ENCODE assay signal across 8 mouse cellular contexts in the genomic region with DNA sequence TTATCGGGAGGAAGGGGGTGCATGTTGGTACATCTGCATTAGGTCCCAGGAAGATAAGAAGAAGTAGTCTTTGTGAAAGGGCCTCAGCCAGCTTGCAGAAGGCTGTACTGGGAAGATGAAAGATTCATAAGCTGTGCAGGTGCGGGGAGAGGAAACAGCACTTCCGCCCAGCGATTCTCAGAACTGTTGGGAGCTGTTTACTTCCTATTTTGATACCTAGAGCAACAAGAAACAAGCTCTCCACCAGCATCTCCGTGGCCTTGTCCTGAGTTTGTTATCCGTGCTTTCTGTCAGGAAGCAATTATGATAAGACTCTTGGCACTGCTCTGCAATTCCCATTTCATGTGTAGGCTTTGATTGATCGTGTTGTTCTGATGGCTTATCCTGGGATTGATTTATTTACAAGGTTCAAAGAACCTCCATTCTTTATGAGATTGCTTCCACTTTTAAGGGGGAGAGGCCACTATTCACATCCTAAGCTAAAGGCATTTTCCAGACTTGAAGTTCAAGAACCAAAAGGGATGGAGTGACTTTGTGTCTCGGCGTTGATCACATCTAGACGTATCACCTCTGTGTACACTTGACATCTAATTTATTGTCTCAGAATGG.
DNase-seq lines count a peak whose midpoint lies in the region; ATAC-seq lines count a peak whose summit lies in the region.

No protein-coding gene starts in this region.

- no peaks in the 10 kb centered on the region for H3K36me3 ChIP-seq in limb, embryonic 13.5 days
- no peaks in the 10 kb centered on the region for H3K36me3 ChIP-seq in splenic B cell, adult 2 months (ENCODE audit: control insufficient read depth, insufficient read depth, low read length, poor library complexity, severe bottlenecking)

- H3K9me3 ChIP-seq in limb, embryonic 13.5 days = no peaks in the 10 kb centered on the region

- intact Hi-C loops in heart, postnatal 10 days (cut with DNase I) = no loop called here
- intact Hi-C loops in left cerebral cortex, postnatal 36 days (cut with DNase I) = no loop called here

- H3K27ac ChIP-seq in limb, embryonic 13.5 days = 0 out of 2 replicates have a peak overlapping the region, but pooled peaks have one; percentile 15

- H3K4me1 ChIP-seq in limb, embryonic 13.5 days = peaks cover 24% of the 10 kb centered on the region

- H3K4me2 ChIP-seq in limb, embryonic 13.5 days (replicated peaks) = peak overlapping the region; percentile 37

- H3K9ac ChIP-seq in limb, embryonic 13.5 days = no peak overlapping the region

- 35% methylated on average over 10 of the region's 10 CpGs for WGBS in limb, embryonic 13.5 days

- peaks cover 25% of the 10 kb centered on the region; the same call in 1 of the 2 replicates for H3K27me3 ChIP-seq in limb, embryonic 13.5 days
- H3K27me3 ChIP-seq in splenic B cell, adult 2 months (ENCODE audit: control insufficient read depth, insufficient read depth, low read length, poor library complexity, severe bottlenecking) = no peaks in the 10 kb centered on the region

- peak; percentile 47 to 82 for DNase-seq in adrenal gland, adult (ENCODE audit: inconsistent age in 2 of 2, low spot score in 1 of 2)
- DNase-seq in adrenal gland, postnatal 4 days (ENCODE audit: low spot score in 2 of 2) = no peak
- peak; percentile 7 to 13 for DNase-seq in heart, postnatal 10 days
- DNase-seq in splenic B cell, adult 2 months (ENCODE audit: low read depth, low spot score) = peak; percentile 58
- no peak for DNase-seq in Muller cell, postnatal 12 days (ENCODE audit: inconsistent ontology term)
- no peak for DNase-seq in left cerebral cortex, adult 18-20 months (ENCODE audit: low spot score in 2 of 2)
- no peak for DNase-seq in left cerebral cortex, postnatal 36 days (ENCODE audit: low spot score in 2 of 2)

- ATAC-seq in limb, embryonic 13.5 days (ENCODE audit: low FRiP score, low read depth) = no peak

- H3K4me3 ChIP-seq in limb, embryonic 13.5 days = no peak overlapping the region

Comparison
In these comparisons a context has a peak if more than half of its experiments do, and no peak if none do; other contexts are left out.
1. DNase-seq: peak in adrenal gland, adult (2 of 2), heart, postnatal 10 days (2 of 2) and splenic B cell, adult 2 months (single experiment); none in adrenal gland, postnatal 4 days (0 of 2), Muller cell, postnatal 12 days (single experiment), left cerebral cortex, adult 18-20 months (0 of 2) and left cerebral cortex, postnatal 36 days (0 of 2).